Mouse (Mus musculus) brain, adult 10 weeks (tissue): Measurements from ENCODE around the gene Fam174b. TPM values are rescaled to one million over a fixed set of nuclear protein-coding genes. Genes with fewer than 3 reads are reported as not detected.

Source experiments
- polyA plus RNA-seq: library from polyadenylated mRNA; stranded (reverse); fragments of 350-450 nt; fragmentation: Illumina TruSeq; extraction: RNeasy Lipid Tissue Mini Kit (QIAGEN cat#74804); gene quantifications from one replicate; pipeline ENCODE4 v1.2.3, GENCODE M21; 2015; ENCODE audit warnings: low read depth, low replicate concordance

Fam174b gene
- polyA plus RNA-seq: 25.2 TPM

DNA sequence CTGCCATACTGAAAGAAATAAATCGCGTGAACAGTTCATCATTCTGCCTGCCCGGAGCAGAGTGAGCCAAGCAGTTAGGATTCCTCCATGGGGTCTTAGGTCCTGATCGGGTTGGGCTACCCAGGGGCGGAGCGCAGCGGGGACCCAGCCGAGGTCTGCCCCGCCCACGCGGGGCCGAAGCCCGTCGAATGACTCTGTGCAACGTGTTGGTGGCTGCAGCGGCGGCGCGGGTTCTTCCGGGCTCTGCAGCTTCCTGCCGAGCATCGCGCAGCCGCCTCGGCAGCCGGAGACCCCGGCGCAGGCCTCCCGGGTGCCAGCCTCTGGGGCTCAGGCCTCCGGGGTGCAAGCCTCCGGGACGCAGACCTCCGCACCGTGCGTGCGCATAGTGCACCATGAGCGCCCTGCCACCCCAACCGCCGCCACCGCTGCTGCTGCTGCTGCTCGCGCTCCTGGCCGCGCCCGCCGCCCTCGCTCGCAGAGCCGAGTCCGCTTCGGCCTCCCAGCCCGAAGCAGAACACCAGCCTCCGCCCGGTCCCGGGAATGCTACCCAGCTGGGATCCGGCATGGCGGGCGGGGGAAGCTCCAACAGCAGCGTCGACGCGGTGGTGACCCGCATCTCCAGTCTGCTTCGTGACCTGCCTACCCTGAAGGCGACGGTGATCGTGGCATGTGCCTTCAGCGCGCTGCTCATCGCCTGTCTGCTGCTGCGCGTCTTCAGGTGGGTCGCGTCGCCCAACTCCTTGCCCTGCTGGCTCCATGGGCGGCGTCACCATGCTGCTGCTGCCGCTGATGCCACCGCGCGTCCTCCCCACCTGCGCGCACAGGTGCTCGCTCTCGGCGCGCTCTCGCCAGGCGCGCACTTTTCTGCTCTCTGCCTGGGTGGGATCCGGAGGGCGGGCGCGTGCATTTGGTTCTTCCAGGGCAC is at the start of gene Fam174b:
Gene Fam174b (plus strand): TSS at position 192 of the 925 bp plus-strand sequence.

Other genes with a start within 250 kb of the Fam174b start
- gene Chd2, start 198.5 kb upstream of the Fam174b start, polyA plus RNA-seq: 23.9 TPM